Mouse (Mus musculus) CD8-positive naive resting alpha-beta T cell, adult 57 days (primary cell): Measurements from ENCODE around the gene Myh8. TPM values are rescaled to one million over a fixed set of nuclear protein-coding genes. Genes with fewer than 3 reads are reported as not detected.

Experiments used
- total RNA-seq: library from RNA; stranded (reverse); gene quantifications from one replicate; pipeline ENCODE4 v1.2.4, GENCODE M21; 2023

The Myh8 gene
- not detected for total RNA-seq

DNA sequence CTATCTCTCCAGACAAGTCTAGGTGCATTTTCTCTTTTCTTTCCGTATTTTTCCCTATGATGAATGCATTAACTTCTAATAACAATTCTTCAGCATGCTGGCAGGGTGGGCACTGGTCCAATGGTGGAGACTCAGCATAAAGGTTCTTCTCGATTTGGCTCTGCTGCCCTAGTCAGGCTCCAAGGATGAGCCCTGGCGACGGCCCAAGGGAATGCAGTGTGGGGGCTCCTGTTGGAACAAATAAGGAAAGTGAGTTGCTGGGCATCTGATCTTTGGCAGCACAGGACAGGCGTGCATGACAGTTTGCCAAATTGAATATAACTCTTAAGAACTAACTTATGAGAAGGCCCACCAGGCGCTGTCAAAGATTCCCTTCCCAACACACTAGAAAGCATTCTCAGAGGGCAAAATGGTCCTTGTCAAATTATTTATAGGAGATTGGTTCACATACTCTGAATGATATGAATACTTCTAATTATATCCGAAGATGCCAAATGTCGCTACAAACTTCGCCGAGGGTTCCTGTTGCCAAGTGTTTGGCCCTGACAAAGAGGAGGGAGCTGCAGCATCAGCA lies at the start of gene Myh8:
Myh8 (plus strand) TSS at position 524 of the 574 bp plus-strand sequence.

DNA sequence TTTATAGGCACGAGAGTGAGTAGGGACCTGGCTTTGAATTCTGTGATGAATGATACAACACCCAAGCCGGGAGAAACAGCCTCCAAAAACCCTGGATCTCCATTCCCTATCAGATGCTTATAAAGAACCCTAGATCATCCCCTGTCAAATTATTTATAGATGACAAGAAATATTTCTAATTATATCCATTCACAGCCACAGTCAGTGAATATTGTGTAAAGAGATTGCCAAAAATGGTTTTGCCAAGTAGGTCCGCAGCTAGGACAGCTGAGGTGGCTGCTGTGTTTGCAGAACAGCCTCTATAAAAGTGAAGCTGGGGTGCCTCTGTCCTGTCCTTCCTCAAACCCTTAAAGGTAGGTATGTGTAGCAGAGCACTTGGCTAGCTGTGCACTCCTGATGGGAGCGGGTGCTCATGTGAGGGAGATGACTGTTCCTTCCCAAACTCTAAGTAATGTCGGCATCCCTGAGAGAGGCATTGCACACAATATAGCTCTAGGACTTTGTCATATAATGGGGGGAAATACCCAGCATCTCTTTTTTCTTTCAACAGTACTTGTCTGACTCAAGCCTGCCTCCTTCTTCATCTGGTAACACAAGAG lies 39.3 kb upstream of the Myh8 start, which contains the start of gene Myh4:
Myh4 (plus strand) TSS at position 549 of the 599 bp plus-strand sequence.

DNA sequence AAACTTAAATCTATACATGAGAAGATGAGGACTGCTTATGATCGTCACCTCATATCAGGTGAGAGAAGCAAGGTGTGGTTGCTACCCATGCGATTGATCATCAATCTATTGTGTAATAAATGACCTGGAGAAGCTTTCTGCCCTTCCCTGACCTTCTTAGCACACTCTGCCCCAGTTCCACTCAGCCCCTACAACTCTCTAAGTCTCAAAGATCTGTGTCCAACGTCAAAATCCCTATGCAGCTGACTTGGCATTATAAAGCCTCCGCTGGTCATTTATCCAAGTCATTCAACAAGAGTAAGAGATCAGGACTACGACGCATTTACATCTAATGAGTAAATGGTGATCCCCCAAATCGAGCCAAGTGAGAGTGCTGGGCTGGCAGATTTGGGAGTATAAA lies 44.4 kb downstream of the Myh8 start, which contains the start of gene Myh13:
Myh13 (plus strand) TSS at position 301 of the 400 bp plus-strand sequence.

Other genes starting within 250 kb of the Myh8 start
- 41.7 TPM for gene Adprm, start 224.5 kb upstream of the Myh8 start, total RNA-seq
- 13.0 TPM for gene Sco1, start 224.5 kb upstream of the Myh8 start, total RNA-seq
- not detected for gene Myh3, start 198.8 kb upstream of the Myh8 start, total RNA-seq
- not detected for gene Myh2, start 106.1 kb upstream of the Myh8 start, total RNA-seq
- not detected for gene Myh1, start 77.1 kb upstream of the Myh8 start, total RNA-seq
- gene Myh4, start 39.1 kb upstream of the Myh8 start, total RNA-seq, result not detected
- 0.15 TPM for gene Myh13, start 44.5 kb downstream of the Myh8 start, total RNA-seq
- gene Gas7, start 178.3 kb downstream of the Myh8 start, total RNA-seq, result 1.2 TPM